Mouse (Mus musculus): Measurements from ENCODE around the gene Dnajb12.

Gene Dnajb12

GRCm38 (mm10) chr10:59897511-59897910 is 18.2 kb downstream of the Dnajb12 start:
- DNase-seq (ENCODE audit: low read depth), result peak; percentile 89

- peak; percentile 35 for DNase-seq (ENCODE audit: low read depth)
Observed at GRCm38 (mm10) chr10:59898180-59898778, 18.9 kb downstream of the Dnajb12 start.

GRCm38 (mm10) chr10:59898935-59899334 is 19.6 kb downstream of the Dnajb12 start:
- DNase-seq (ENCODE audit: low read depth), result no peak

- DNase-seq (ENCODE audit: low read depth), result peak; percentile 93
Observed at GRCm38 (mm10) chr10:59899341-59900173, 20.2 kb downstream of the Dnajb12 start.

- DNase-seq (ENCODE audit: low read depth), result no peak
Observed at GRCm38 (mm10) chr10:59900174-59900435, 20.7 kb downstream of the Dnajb12 start.

- peak; percentile 85 for DNase-seq (ENCODE audit: low read depth)
Observed at GRCm38 (mm10) chr10:59900939-59901338, 21.6 kb downstream of the Dnajb12 start.

GRCm38 (mm10) chr10:59901463-59901862 is 22.1 kb downstream of the Dnajb12 start:
- DNase-seq (ENCODE audit: low read depth), result no peak

GRCm38 (mm10) chr10:59901986-59902605 is 22.7 kb downstream of the Dnajb12 start:
- DNase-seq (ENCODE audit: low read depth), result peak; percentile 57

GRCm38 (mm10) chr10:59902606-59902990 is 23.2 kb downstream of the Dnajb12 start:
- no peak for DNase-seq (ENCODE audit: low read depth)

- no peak for DNase-seq (ENCODE audit: low read depth)
Observed at GRCm38 (mm10) chr10:59903170-59903569, 23.8 kb downstream of the Dnajb12 start.

GRCm38 (mm10) chr10:59907080-59907609 is 27.8 kb downstream of the Dnajb12 start:
- peak; percentile 85 for DNase-seq (ENCODE audit: low read depth)

- DNase-seq (ENCODE audit: low read depth), result peak; percentile 86
Observed at GRCm38 (mm10) chr10:59907695-59908299, 28.4 kb downstream of the Dnajb12 start.

GRCm38 (mm10) chr10:59908776-59909315 is 29.5 kb downstream of the Dnajb12 start:
- DNase-seq (ENCODE audit: low read depth), result peak; percentile 48

- peak; percentile 66 for DNase-seq (ENCODE audit: low read depth)
Observed at GRCm38 (mm10) chr10:59909357-59909847, 30.0 kb downstream of the Dnajb12 start.

GRCm38 (mm10) chr10:59911091-59911490 is 31.7 kb downstream of the Dnajb12 start:
- DNase-seq (ENCODE audit: low read depth), result peak; percentile 84

- peak; percentile 67 for DNase-seq (ENCODE audit: low read depth)
Observed at GRCm38 (mm10) chr10:59911561-59912198, 32.3 kb downstream of the Dnajb12 start.

- DNase-seq (ENCODE audit: low read depth), result no peak
Observed at GRCm38 (mm10) chr10:59915196-59915962, 36.0 kb downstream of the Dnajb12 start.

GRCm38 (mm10) chr10:59916159-59916558 is 36.8 kb downstream of the Dnajb12 start:
- no peak for DNase-seq (ENCODE audit: low read depth)

GRCm38 (mm10) chr10:59916649-59917048 is 37.3 kb downstream of the Dnajb12 start:
- peak; percentile 44 for DNase-seq (ENCODE audit: low read depth)

GRCm38 (mm10) chr10:59918111-59918510 is 38.8 kb downstream of the Dnajb12 start:
- no peak for DNase-seq (ENCODE audit: low read depth)
